Mouse (Mus musculus) heart, embryonic 12.5 days (tissue): Measurements from ENCODE around the gene Bmpr1b. TPM values are rescaled to one million over a fixed set of nuclear protein-coding genes. Genes with fewer than 3 reads are reported as not detected.
"Not testable (repeated sequence)": the region's sequence is repeated elsewhere in the genome, so short reads cannot be mapped to it uniquely, and the experiment has no call there.

Experiments used
- ATAC-seq: fragments of 200-750 bp; cut with Nextera tagmentation; 2 replicates; pipeline ENCODE4 v1.8.0; 2017; ENCODE audit warnings: moderate TSS enrichment, moderate library complexity; ENCODE audit not compliant: insufficient number of reproducible peaks, low FRiP score
- H3K27ac ChIP-seq: fragments of 300-500 bp; sonication (generic); 2 replicates; pipeline ENCODE4 v1.5.1; 2016; ENCODE audit warnings: mild to moderate bottlenecking, moderate library complexity; ENCODE audit not compliant: poor library complexity, severe bottlenecking
- H3K27me3 ChIP-seq: fragments of 300-500 bp; sonication (generic); replicated peaks from 2 replicates; pipeline ENCODE4 v1.6.1; 2016; ENCODE audit warnings: mild to moderate bottlenecking, moderate library complexity
- H3K36me3 ChIP-seq: fragments of 300-500 bp; sonication (generic); 2 replicates; pipeline ENCODE4 v1.6.1; 2016; ENCODE audit warnings: mild to moderate bottlenecking, moderate library complexity
- H3K4me1 ChIP-seq: fragments of 300-500 bp; sonication (generic); replicated peaks from 2 replicates; pipeline ENCODE4 v1.6.1; 2016; ENCODE audit warnings: mild to moderate bottlenecking
- H3K4me2 ChIP-seq: fragments of 300-500 bp; sonication (generic); 2 replicates; pipeline ENCODE4 v1.6.1; 2016; ENCODE audit warnings: mild to moderate bottlenecking, moderate library complexity
- H3K4me3 ChIP-seq: fragments of 300-500 bp; sonication (generic); 2 replicates; pipeline ENCODE4 v1.5.1; 2016; ENCODE audit warnings: mild to moderate bottlenecking
- H3K9ac ChIP-seq: fragments of 300-500 bp; sonication (generic); 2 replicates; pipeline ENCODE4 v1.6.1; 2016; ENCODE audit warnings: mild to moderate bottlenecking, moderate library complexity
- H3K9me3 ChIP-seq: fragments of 300-500 bp; sonication (generic); replicated peaks from 2 replicates; pipeline ENCODE4 v1.6.1; 2016; ENCODE audit warnings: mild to moderate bottlenecking, moderate library complexity
- WGBS: fragments of 180-500 bp; shearing (Covaris S2); methylation state at CpG from one replicate; pipeline ENCODE4 v1.1.7; 2016; 5-methylcytosine and 5-hydroxymethylcytosine counted together
- polyA plus RNA-seq: library from polyadenylated mRNA; unstranded; fragments of >200 nt; fragmentation: Nextera tagmentation; extraction: Ambion mirVana; gene quantifications from 2 replicates; pipeline ENCODE4 v1.2.1, GENCODE M21; 2016

The Bmpr1b gene
- 1.8 and 2.4 TPM in 2 replicates for polyA plus RNA-seq

DNA sequence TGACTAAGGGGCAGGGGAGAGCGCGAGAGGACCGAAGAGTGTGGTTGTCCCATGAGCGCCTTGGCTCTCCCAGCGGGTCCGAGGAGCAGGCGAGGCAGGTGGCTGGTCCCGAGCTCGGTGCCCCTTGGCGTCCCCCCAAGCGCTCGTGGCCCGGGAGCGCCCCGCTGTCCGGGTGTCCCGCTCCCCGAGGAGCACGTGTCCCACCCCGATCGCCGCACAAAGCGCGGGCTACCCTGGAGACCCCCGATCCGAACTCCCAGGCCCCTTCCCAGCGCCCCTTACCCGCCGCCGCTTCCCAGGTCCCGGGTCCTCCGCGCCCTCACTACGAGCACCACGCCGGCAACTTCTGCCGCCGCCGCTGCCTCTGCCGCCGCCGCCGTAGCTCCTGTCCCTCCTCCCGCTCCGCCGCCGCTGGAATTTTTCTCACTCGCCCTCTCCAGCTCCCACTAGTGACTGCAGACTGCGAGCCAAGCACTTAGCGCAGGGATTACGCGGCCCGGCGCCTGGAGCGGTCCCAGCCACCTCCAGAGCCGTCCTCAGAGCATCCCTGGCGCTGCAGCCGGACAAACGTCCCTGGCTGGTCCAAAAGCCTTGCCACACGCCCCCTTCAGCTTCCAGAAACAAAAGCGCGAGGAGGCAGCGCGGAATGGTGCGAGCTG is at the start of gene Bmpr1b:
Bmpr1b (minus strand) TSS at position 563 of the 659 bp plus-strand sequence.
- H3K27me3 ChIP-seq: peaks cover 32% of the 10 kb centered on the region
- peak within 1 kb of the TSS; percentile 97 for H3K4me2 ChIP-seq
- H3K9ac ChIP-seq: peak within 1 kb of the TSS; percentile 72
- no peak within 1 kb of the TSS for H3K27ac ChIP-seq
- peaks cover 4% of the 10 kb centered on the region for H3K4me1 ChIP-seq
- peak; percentile 78; the same call in 1 of the 2 replicates for ATAC-seq
- no peaks in the 10 kb centered on the region for H3K36me3 ChIP-seq
- H3K4me3 ChIP-seq: peak within 1 kb of the TSS; percentile 66
- H3K9me3 ChIP-seq: no peaks in the 10 kb centered on the region
- under 1% methylated on average over 58 of the region's 65 CpGs for WGBS

GRCm38 (mm10) chr3:142212821-142213220 is 43.6 kb upstream of the Bmpr1b start:
- Histone ChIP-seq H3K4me2 (no peak overlapping the region), H3K4me1 (no peaks in the 10 kb centered on the region; the same call in 1 of the 2 replicates), H3K9me3 (no peaks in the 10 kb centered on the region), H3K27ac (no peak overlapping the region), H3K36me3 (no peaks in the 10 kb centered on the region), H3K27me3 (no peaks in the 10 kb centered on the region), H3K9ac (no peak overlapping the region), H3K4me3 (no peak overlapping the region)
- no peak for ATAC-seq
- 57% methylated on average over 2 of the region's 2 CpGs for WGBS

GRCm38 (mm10) chr3:142212186-142212585 is 43.0 kb upstream of the Bmpr1b start:
- Histone ChIP-seq H3K4me2 (no peak overlapping the region), H3K4me3 (no peak overlapping the region), H3K27ac (no peak overlapping the region), H3K9me3 (no peaks in the 10 kb centered on the region), H3K9ac (no peak overlapping the region), H3K36me3 (no peaks in the 10 kb centered on the region), H3K4me1 (no peaks in the 10 kb centered on the region; the same call in 1 of the 2 replicates), H3K27me3 (no peaks in the 10 kb centered on the region)
- WGBS: 80% methylated on average over 3 of the region's 3 CpGs
- ATAC-seq: no peak

- Histone ChIP-seq H3K4me2 (no peak overlapping the region), H3K9me3 (no peaks in the 10 kb centered on the region), H3K27ac (no peak overlapping the region), H3K4me3 (no peak overlapping the region), H3K4me1 (no peaks in the 10 kb centered on the region; the same call in 1 of the 2 replicates), H3K36me3 (no peaks in the 10 kb centered on the region), H3K27me3 (no peaks in the 10 kb centered on the region), H3K9ac (no peak overlapping the region)
- 67% methylated on average over 6 of the region's 6 CpGs for WGBS
- no peak for ATAC-seq
These were observed 40.8 kb upstream of the Bmpr1b start for GRCm38 (mm10) chr3:142209981-142210380.

DNA sequence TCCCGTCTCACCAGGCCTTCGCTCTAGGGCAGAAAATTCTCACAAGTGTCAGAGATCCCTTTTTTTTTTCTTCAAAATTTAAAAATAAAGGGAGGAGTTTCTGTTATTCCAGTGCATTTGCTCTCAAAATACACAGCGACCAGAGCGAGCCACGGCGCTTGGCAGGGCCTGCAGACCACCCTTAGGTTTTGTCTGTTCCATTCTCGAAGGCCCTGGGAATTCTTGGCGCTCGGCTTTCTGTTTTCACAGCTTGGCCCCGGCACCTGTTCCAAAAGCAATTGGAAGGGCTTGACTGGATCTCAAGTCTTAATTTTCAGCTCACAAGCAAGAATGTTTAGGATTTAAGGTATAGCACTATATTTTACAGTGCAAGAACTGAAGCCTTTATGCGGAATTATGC is 39.8 kb upstream of the Bmpr1b start:
- no peaks in the 10 kb centered on the region for H3K36me3 ChIP-seq
- no peak for ATAC-seq
- no peaks in the 10 kb centered on the region for H3K27me3 ChIP-seq
- no peak overlapping the region for H3K9ac ChIP-seq
- H3K4me3 ChIP-seq: no peak overlapping the region
- H3K9me3 ChIP-seq: no peaks in the 10 kb centered on the region
- 81% methylated on average over 11 of the region's 11 CpGs for WGBS
- H3K4me2 ChIP-seq: no peak overlapping the region
- H3K27ac ChIP-seq: no peak overlapping the region
- H3K4me1 ChIP-seq: no peaks in the 10 kb centered on the region; the same call in 1 of the 2 replicates

GRCm38 (mm10) chr3:142207488-142207887 is 38.3 kb upstream of the Bmpr1b start:
- Histone ChIP-seq H3K27me3 (no peaks in the 10 kb centered on the region), H3K27ac (no peak overlapping the region), H3K9me3 (no peaks in the 10 kb centered on the region), H3K9ac (no peak overlapping the region), H3K36me3 (no peaks in the 10 kb centered on the region), H3K4me3 (no peak overlapping the region), H3K4me1 (no peaks in the 10 kb centered on the region; the same call in 1 of the 2 replicates), H3K4me2 (no peak overlapping the region)
- ATAC-seq: no peak
- 81% methylated on average over 6 of the region's 6 CpGs for WGBS

GRCm38 (mm10) chr3:142206316-142206715 is 37.1 kb upstream of the Bmpr1b start:
- Histone ChIP-seq H3K4me3 (no peak overlapping the region), H3K4me2 (no peak overlapping the region), H3K27me3 (no peaks in the 10 kb centered on the region), H3K4me1 (no peaks in the 10 kb centered on the region; the same call in 1 of the 2 replicates), H3K27ac (no peak overlapping the region), H3K9ac (no peak overlapping the region), H3K9me3 (no peaks in the 10 kb centered on the region), H3K36me3 (no peaks in the 10 kb centered on the region)
- WGBS: 86% methylated on average over 3 of the region's 3 CpGs
- ATAC-seq: no peak

GRCm38 (mm10) chr3:142196142-142196541 is 26.9 kb upstream of the Bmpr1b start:
- no peaks in the 10 kb centered on the region for H3K4me1 ChIP-seq
- H3K36me3 ChIP-seq: no peaks in the 10 kb centered on the region
- H3K9me3 ChIP-seq: peaks cover 6% of the 10 kb centered on the region; the same call in 1 of the 2 replicates
- H3K27ac ChIP-seq: no peak overlapping the region
- no peak overlapping the region for H3K9ac ChIP-seq
- no peak overlapping the region for H3K4me3 ChIP-seq
- no peak overlapping the region for H3K4me2 ChIP-seq
- no peaks in the 10 kb centered on the region for H3K27me3 ChIP-seq
- no peak for ATAC-seq
- WGBS: 76% methylated on average over 8 of the region's 8 CpGs

GRCm38 (mm10) chr3:142191627-142192026 is 22.4 kb upstream of the Bmpr1b start:
- not testable (repeated sequence) for H3K4me1 ChIP-seq, H3K4me3 ChIP-seq, H3K36me3 ChIP-seq, ATAC-seq, H3K27ac ChIP-seq, H3K27me3 ChIP-seq, H3K9ac ChIP-seq, H3K9me3 ChIP-seq, H3K4me2 ChIP-seq

DNA sequence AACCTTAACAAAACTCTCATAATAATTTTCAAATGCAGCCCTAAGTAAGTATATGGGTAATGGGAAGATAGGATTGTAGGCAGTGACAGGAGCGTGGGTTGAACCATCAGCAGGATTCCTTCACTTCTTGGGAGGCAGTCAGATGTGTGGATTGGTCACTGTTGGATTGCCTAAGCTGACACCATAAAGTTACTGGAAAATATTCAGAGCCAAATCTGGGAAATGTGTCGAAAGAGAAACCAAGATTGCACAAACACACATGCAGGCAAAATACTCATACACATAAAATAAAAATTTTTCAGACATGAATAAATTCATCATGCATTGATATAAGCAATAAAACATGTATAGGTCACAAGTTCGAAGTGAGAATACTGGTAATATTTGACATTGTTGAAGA is 17.3 kb upstream of the Bmpr1b start:
- no peak overlapping the region for H3K4me3 ChIP-seq
- H3K27me3 ChIP-seq: no peaks in the 10 kb centered on the region
- H3K9me3 ChIP-seq: peaks cover 2% of the 10 kb centered on the region; the same call in 1 of the 2 replicates
- 74% methylated on average over 3 of the region's 3 CpGs for WGBS
- ATAC-seq: no peak
- H3K9ac ChIP-seq: no peak overlapping the region
- H3K36me3 ChIP-seq: no peaks in the 10 kb centered on the region
- H3K4me2 ChIP-seq: no peak overlapping the region
- H3K27ac ChIP-seq: no peak overlapping the region
- H3K4me1 ChIP-seq: no peaks in the 10 kb centered on the region

DNA sequence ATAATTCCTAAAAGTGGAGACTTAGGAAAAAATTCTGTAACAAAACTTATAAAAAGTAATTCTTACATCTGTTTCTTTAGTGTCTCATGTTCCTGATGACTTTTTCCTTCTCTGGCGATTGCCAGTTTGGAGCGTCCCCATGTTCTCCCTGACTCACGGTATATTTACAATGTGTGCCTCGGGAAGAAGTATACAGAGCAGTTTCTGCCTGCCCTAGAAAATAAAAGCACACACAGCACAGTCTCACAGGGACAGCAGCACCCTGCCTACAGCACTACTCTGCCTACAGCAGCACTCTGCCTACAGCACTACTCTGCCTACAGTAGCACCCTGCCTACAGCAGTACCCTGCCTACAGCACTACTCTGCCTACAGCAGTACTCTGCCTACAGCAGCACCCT is 4.8 kb upstream of the Bmpr1b start:
- Histone ChIP-seq H3K4me1 (no peaks in the 10 kb centered on the region), H3K9me3 (no peaks in the 10 kb centered on the region), H3K9ac (no peak overlapping the region), H3K27me3 (peaks cover 24% of the 10 kb centered on the region), H3K27ac (no peak overlapping the region), H3K36me3 (no peaks in the 10 kb centered on the region), H3K4me3 (no peak overlapping the region), H3K4me2 (no peak overlapping the region)
- 84% methylated on average over 4 of the region's 4 CpGs for WGBS
- no peak for ATAC-seq
